Comparison of ENCODE assay signal across 18 mouse cellular contexts in the genomic region with DNA sequence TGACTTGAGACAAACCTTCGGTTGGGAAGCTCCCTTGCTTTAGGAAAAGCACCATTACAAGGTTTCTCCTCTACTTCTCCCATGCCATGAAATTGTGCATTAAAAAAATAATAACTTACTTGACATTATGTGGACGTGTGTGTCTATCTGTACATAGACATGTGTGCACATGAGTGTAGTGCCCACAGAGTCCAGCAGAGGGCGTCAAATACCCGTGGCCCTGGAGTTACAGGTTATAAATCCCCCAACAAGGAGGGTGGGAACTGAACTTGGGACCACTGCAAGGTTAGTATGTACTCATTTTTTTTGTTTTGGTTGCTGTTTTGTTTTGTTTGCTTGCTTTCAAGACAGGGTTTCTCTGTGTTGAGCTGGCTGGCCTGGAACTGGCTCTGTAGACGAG. TPM values are rescaled to one million over a fixed set of nuclear protein-coding genes. Genes with fewer than 3 reads are reported as not detected.
DNase-seq lines count a peak whose midpoint lies in the region; ATAC-seq and TF ChIP-seq lines count a peak whose summit lies in the region.
"Had no signal": no experiment of that assay in that cellular context is flagged by ENCODE, and none has a peak within 500 bp of the region (broad histone marks: within the 10 kb centered on the region; RNA-seq: fewer than 3 reads in every experiment).

No protein-coding gene starts in this region.

- peak; percentile 53 for TF ChIP-seq CTCF in intestine, postnatal 0 days (IDR thresholded peaks at IDR 0.05; ENCODE audit: low read depth)
- peak; percentile 17; the same call in 1 of the 2 replicates for TF ChIP-seq CTCF in midbrain, postnatal 0 days (IDR thresholded peaks at IDR 0.05)

- 59% methylated on average over 5 of the region's 5 CpGs for WGBS in intestine, postnatal 0 days
- WGBS in intestine, embryonic 15.5 days, result 60% methylated on average over 5 of the region's 5 CpGs
- 69% methylated on average over 5 of the region's 5 CpGs for WGBS in midbrain, postnatal 0 days
- 62% methylated on average over 5 of the region's 5 CpGs for WGBS in midbrain, embryonic 15.5 days
- 75% methylated on average over 5 of the region's 5 CpGs for WGBS in forebrain, embryonic 15.5 days
- 73% methylated on average over 5 of the region's 5 CpGs for WGBS in forebrain, embryonic 14.5 days

- DNase-seq in midbrain, postnatal 0 days (ENCODE audit: low spot score), result no peak
- DNase-seq in R1 (ENCODE audit: low read depth, low spot score), result peak; percentile 65
- peak; percentile 23 for DNase-seq in testis, postnatal 14 days (ENCODE audit: low spot score)
- DNase-seq in forebrain, embryonic 14.5 days (ENCODE audit: low spot score), result no peak
- DNase-seq: adrenal gland, adult 8-10 months; gastrocnemius, adult 2 months; heart, postnatal 14 days; layer of hippocampus, adult 9-11 months; lung, postnatal 14 days; retina, postnatal 1 day; spleen, adult 18-20 months had no signal

- H3K4me2 ChIP-seq in intestine, postnatal 0 days (replicated peaks; ENCODE audit: low read depth), result no peak overlapping the region
- no peak overlapping the region for H3K4me2 ChIP-seq in intestine, embryonic 15.5 days (replicated peaks)
- H3K4me2 ChIP-seq in midbrain, postnatal 0 days (ENCODE audit: low read depth, low read length, poor library complexity, severe bottlenecking), result no peak overlapping the region
- no peak overlapping the region for H3K4me2 ChIP-seq in midbrain, embryonic 15.5 days
- H3K4me2 ChIP-seq in forebrain, embryonic 15.5 days (replicated peaks), result no peak overlapping the region
- no peak overlapping the region for H3K4me2 ChIP-seq in forebrain, embryonic 14.5 days (ENCODE audit: low read length)

- no peaks in the 10 kb centered on the region for H3K36me3 ChIP-seq in intestine, postnatal 0 days (ENCODE audit: control insufficient read depth, insufficient read depth)
- H3K36me3 ChIP-seq in intestine, embryonic 15.5 days, result no peaks in the 10 kb centered on the region
- H3K36me3 ChIP-seq in midbrain, postnatal 0 days (ENCODE audit: insufficient read depth, low read length), result no peaks in the 10 kb centered on the region
- H3K36me3 ChIP-seq in midbrain, embryonic 15.5 days (replicated peaks), result no peaks in the 10 kb centered on the region
- H3K36me3 ChIP-seq in forebrain, embryonic 15.5 days, result no peaks in the 10 kb centered on the region
- no peaks in the 10 kb centered on the region for H3K36me3 ChIP-seq in forebrain, embryonic 14.5 days (ENCODE audit: control insufficient read depth, insufficient read depth, low read length)
- H3K36me3 ChIP-seq: midbrain, embryonic 10.5 days had no signal

- no peak overlapping the region for H3K4me3 ChIP-seq in intestine, postnatal 0 days (ENCODE audit: low read depth, low read length)
- H3K4me3 ChIP-seq in intestine, embryonic 15.5 days (replicated peaks), result no peak overlapping the region
- H3K4me3 ChIP-seq in midbrain, postnatal 0 days (ENCODE audit: low read depth, low read length), result no peak overlapping the region
- H3K4me3 ChIP-seq in midbrain, embryonic 15.5 days, result no peak overlapping the region
- no peak overlapping the region for H3K4me3 ChIP-seq in forebrain, embryonic 15.5 days
- H3K4me3 ChIP-seq in forebrain, embryonic 14.5 days (ENCODE audit: low read depth, low read length), result no peak overlapping the region
- H3K4me3 ChIP-seq: gastrocnemius, adult 2 months; midbrain, embryonic 10.5 days; myocyte had no signal

- H3K4me1 ChIP-seq in intestine, postnatal 0 days (replicated peaks; ENCODE audit: control insufficient read depth, insufficient read depth, low read length), result no peaks in the 10 kb centered on the region
- no peaks in the 10 kb centered on the region for H3K4me1 ChIP-seq in intestine, embryonic 15.5 days (replicated peaks)
- no peaks in the 10 kb centered on the region for H3K4me1 ChIP-seq in midbrain, postnatal 0 days (ENCODE audit: insufficient read depth, low read length)
- no peaks in the 10 kb centered on the region for H3K4me1 ChIP-seq in midbrain, embryonic 15.5 days
- no peaks in the 10 kb centered on the region for H3K4me1 ChIP-seq in forebrain, embryonic 15.5 days
- H3K4me1 ChIP-seq in forebrain, embryonic 14.5 days (ENCODE audit: control insufficient read depth, insufficient read depth, low read length), result no peaks in the 10 kb centered on the region
- H3K4me1 ChIP-seq: midbrain, embryonic 10.5 days had no signal

- no peak overlapping the region for H3K9ac ChIP-seq in intestine, postnatal 0 days (ENCODE audit: low read depth, low read length)
- no peak overlapping the region for H3K9ac ChIP-seq in intestine, embryonic 15.5 days
- H3K9ac ChIP-seq in midbrain, postnatal 0 days (replicated peaks; ENCODE audit: low read length, poor library complexity, severe bottlenecking), result no peak overlapping the region
- no peak overlapping the region for H3K9ac ChIP-seq in midbrain, embryonic 15.5 days
- no peak overlapping the region for H3K9ac ChIP-seq in forebrain, embryonic 15.5 days (replicated peaks)
- no peak overlapping the region for H3K9ac ChIP-seq in forebrain, embryonic 14.5 days (ENCODE audit: low read length)

- no peak for ATAC-seq in intestine, postnatal 0 days
- no peak for ATAC-seq in intestine, embryonic 15.5 days
- no peak for ATAC-seq in midbrain, postnatal 0 days (ENCODE audit: low FRiP score)
- ATAC-seq in midbrain, embryonic 15.5 days (replicated peaks), result no peak
- ATAC-seq in forebrain, embryonic 15.5 days (replicated peaks), result no peak
- ATAC-seq in forebrain, embryonic 14.5 days, result no peak
- ATAC-seq: forebrain, embryonic 16.5 days had no signal

- H3K9me3 ChIP-seq in intestine, postnatal 0 days (ENCODE audit: control insufficient read depth), result no peaks in the 10 kb centered on the region
- no peaks in the 10 kb centered on the region for H3K9me3 ChIP-seq in intestine, embryonic 15.5 days
- H3K9me3 ChIP-seq in midbrain, postnatal 0 days (ENCODE audit: low read length), result no peaks in the 10 kb centered on the region; the same call in 1 of the 2 replicates
- H3K9me3 ChIP-seq in midbrain, embryonic 15.5 days, result no peaks in the 10 kb centered on the region
- no peaks in the 10 kb centered on the region for H3K9me3 ChIP-seq in forebrain, embryonic 15.5 days
- no peaks in the 10 kb centered on the region for H3K9me3 ChIP-seq in forebrain, embryonic 14.5 days (replicated peaks; ENCODE audit: control insufficient read depth, low read length)
- H3K9me3 ChIP-seq: midbrain, embryonic 10.5 days had no signal

- no peaks in the 10 kb centered on the region for H3K27me3 ChIP-seq in intestine, postnatal 0 days (replicated peaks; ENCODE audit: control insufficient read depth, insufficient read depth, low read length)
- no peaks in the 10 kb centered on the region for H3K27me3 ChIP-seq in intestine, embryonic 15.5 days (replicated peaks)
- H3K27me3 ChIP-seq in midbrain, postnatal 0 days (ENCODE audit: insufficient read depth, low read length), result no peaks in the 10 kb centered on the region
- no peaks in the 10 kb centered on the region for H3K27me3 ChIP-seq in midbrain, embryonic 15.5 days (replicated peaks)
- no peaks in the 10 kb centered on the region for H3K27me3 ChIP-seq in forebrain, embryonic 15.5 days
- H3K27me3 ChIP-seq in forebrain, embryonic 14.5 days (replicated peaks; ENCODE audit: control insufficient read depth, insufficient read depth, low read length), result no peaks in the 10 kb centered on the region

- H3K27ac ChIP-seq in intestine, postnatal 0 days (ENCODE audit: low read depth, low read length), result no peak overlapping the region
- no peak overlapping the region for H3K27ac ChIP-seq in intestine, embryonic 15.5 days
- H3K27ac ChIP-seq in midbrain, postnatal 0 days (ENCODE audit: low read depth, low read length), result no peak overlapping the region
- no peak overlapping the region for H3K27ac ChIP-seq in midbrain, embryonic 15.5 days
- H3K27ac ChIP-seq in forebrain, embryonic 15.5 days (replicated peaks), result no peak overlapping the region
- no peak overlapping the region for H3K27ac ChIP-seq in forebrain, embryonic 14.5 days (ENCODE audit: low read depth, low read length)
- H3K27ac ChIP-seq: gastrocnemius, adult 2 months; midbrain, embryonic 10.5 days had no signal

RNA-seq across cellular contexts. Expression of gene Sgpp2, which starts 42.6 kb away (rescaled TPM):
- 23.0 and 25.9 TPM in 2 replicates for polyA plus RNA-seq in intestine, postnatal 0 days (2015; fragmentation: Nextera tagmentation; extraction: Ambion mirVana)
- polyA plus RNA-seq in intestine, embryonic 15.5 days (2015; fragmentation: Nextera tagmentation; extraction: Ambion mirVana), result 35.9 and 37.9 TPM in 2 replicates
- 2.8 and 3.3 TPM in 2 replicates for total RNA-seq in midbrain, postnatal 0 days (2014; rRNA removed)
- 1.7 and 1.9 TPM in 2 replicates for polyA plus RNA-seq in midbrain, postnatal 0 days (2015; fragmentation: Nextera tagmentation; extraction: Ambion mirVana)
- polyA plus RNA-seq in midbrain, embryonic 15.5 days (2015; fragmentation: Nextera tagmentation; extraction: Ambion mirVana), result 1.2 and 1.4 TPM in 2 replicates
- 0.45 and 0.70 TPM in 2 replicates for polyA plus RNA-seq in forebrain, embryonic 15.5 days (2015; fragmentation: Nextera tagmentation; extraction: Ambion mirVana)
- 0.10 and 0.27 TPM in 2 replicates for polyA plus RNA-seq in forebrain, embryonic 14.5 days (2014; fragmentation: Nextera tagmentation; extraction: Ambion mirVana)
- total RNA-seq: gastrocnemius, adult 2 months had no signal

Comparison
In these comparisons a context has a peak if more than half of its experiments do, and no peak if none do; other contexts are left out.
1. DNase-seq: peak in R1 (single experiment) and testis, postnatal 14 days (single experiment); none in midbrain, postnatal 0 days (single experiment) and forebrain, embryonic 14.5 days (single experiment).